9 mouse cellular contexts compared by ENCODE assay signal in genomic region chr17:56613893-56614292, GRCm38 (mm10). TPM values are rescaled to one million over a fixed set of nuclear protein-coding genes. Genes with fewer than 3 reads are reported as not detected.
DNase-seq lines count a peak whose midpoint lies in the region; ATAC-seq and TF ChIP-seq lines count a peak whose summit lies in the region.
"Not testable (repeated sequence)": the region's sequence is repeated elsewhere in the genome, so short reads cannot be mapped to it uniquely, and the experiment has no call there.
"Had no signal": no experiment of that assay in that cellular context is flagged by ENCODE, and none has a peak within 500 bp of the region (broad histone marks: within the 10 kb centered on the region; RNA-seq: fewer than 3 reads in every experiment).

No protein-coding gene starts in this region.

- peaks cover 14% of the 10 kb centered on the region for H3K36me3 ChIP-seq in forebrain, embryonic 16.5 days (ENCODE audit: control insufficient read depth, insufficient read depth)
- H3K36me3 ChIP-seq in hindbrain, embryonic 14.5 days (replicated peaks; ENCODE audit: control insufficient read depth, insufficient read depth) = peaks cover 45% of the 10 kb centered on the region
- peaks cover 22% of the 10 kb centered on the region for H3K36me3 ChIP-seq in lung, embryonic 16.5 days (ENCODE audit: control insufficient read depth, insufficient read depth, low read length)
- peaks cover 46% of the 10 kb centered on the region for H3K36me3 ChIP-seq in neural tube, embryonic 14.5 days (ENCODE audit: control insufficient read depth, insufficient read depth, low read length)

- TF ChIP-seq CTCF in cerebellum, adult 2 months (IDR thresholded peaks at IDR 0.05; ENCODE audit: borderline replicate concordance, insufficient read depth, low read depth, low read length) = not testable (repeated sequence)

- peak; percentile 63 for DNase-seq in ES-CJ7 (ENCODE audit: low read depth, low spot score)
- peak in 1 of 2 experiments; percentile 49 for DNase-seq in cerebellum, adult 2 months
- not testable (repeated sequence) for DNase-seq in hindbrain, embryonic 14.5 days (ENCODE audit: low spot score)
- peak; percentile 51 for DNase-seq in left cerebral cortex, postnatal 4 days
- DNase-seq in thymus, postnatal 25 days = peak; percentile 28

- under 1% methylated on average over 26 of the region's 26 CpGs for WGBS in cerebellum, adult 2 months
- WGBS in forebrain, embryonic 16.5 days = under 1% methylated on average over 26 of the region's 26 CpGs
- WGBS in hindbrain, embryonic 14.5 days = under 1% methylated on average over 26 of the region's 26 CpGs
- WGBS in lung, embryonic 16.5 days = 0% methylated on average over 23 of the region's 26 CpGs
- under 1% methylated on average over 26 of the region's 26 CpGs for WGBS in neural tube, embryonic 14.5 days

- H3K4me2 ChIP-seq in forebrain, embryonic 16.5 days (ENCODE audit: low read length) = peak overlapping the region; percentile 87
- peak overlapping the region; percentile 60 for H3K4me2 ChIP-seq in hindbrain, embryonic 14.5 days (replicated peaks)
- peak overlapping the region; percentile 96 for H3K4me2 ChIP-seq in lung, embryonic 16.5 days (ENCODE audit: low read depth, low read length)
- H3K4me2 ChIP-seq in neural tube, embryonic 14.5 days (ENCODE audit: low read depth, low read length) = peak overlapping the region; percentile 83

- TF ChIP-seq POLR2A in cerebellum, adult 2 months (IDR thresholded peaks at IDR 0.05; ENCODE audit: borderline replicate concordance, insufficient read depth, low read length) = not testable (repeated sequence)

- peaks cover 13% of the 10 kb centered on the region for H3K4me1 ChIP-seq in cerebellum, adult 2 months (ENCODE audit: control insufficient read depth, insufficient read depth, low read length)
- peaks cover 27% of the 10 kb centered on the region for H3K4me1 ChIP-seq in forebrain, embryonic 16.5 days (replicated peaks; ENCODE audit: control insufficient read depth, insufficient read depth, low read length)
- H3K4me1 ChIP-seq in hindbrain, embryonic 14.5 days (replicated peaks; ENCODE audit: control insufficient read depth, insufficient read depth, low read length) = peaks cover 18% of the 10 kb centered on the region
- peaks cover 28% of the 10 kb centered on the region for H3K4me1 ChIP-seq in lung, embryonic 16.5 days (replicated peaks; ENCODE audit: control insufficient read depth, insufficient read depth, low read length)
- H3K4me1 ChIP-seq in neural tube, embryonic 14.5 days (ENCODE audit: control insufficient read depth, insufficient read depth, low read length) = peaks cover 13% of the 10 kb centered on the region

- intact Hi-C loops in left cerebral cortex, postnatal 4 days (cut with DNase I) = not testable (repeated sequence)

- not testable (repeated sequence) for H3K9me3 ChIP-seq in forebrain, embryonic 16.5 days (ENCODE audit: control insufficient read depth, low read length); hindbrain, embryonic 14.5 days (ENCODE audit: control insufficient read depth, low read length); lung, embryonic 16.5 days (ENCODE audit: control insufficient read depth, low read length); neural tube, embryonic 14.5 days (ENCODE audit: control insufficient read depth, low read length)

- H3K4me3 ChIP-seq in cerebellum, adult 2 months (replicated peaks; ENCODE audit: insufficient read depth, low read depth, low read length) = peak overlapping the region; percentile 88
- peak overlapping the region; percentile 71 for H3K4me3 ChIP-seq in forebrain, embryonic 16.5 days (replicated peaks; ENCODE audit: low read length)
- H3K4me3 ChIP-seq in hindbrain, embryonic 14.5 days (replicated peaks; ENCODE audit: low read length) = peak overlapping the region; percentile 74
- H3K4me3 ChIP-seq in lung, embryonic 16.5 days (ENCODE audit: low read length) = peak overlapping the region; percentile 75
- H3K4me3 ChIP-seq in neural tube, embryonic 14.5 days (ENCODE audit: low read depth, low read length) = peak overlapping the region; percentile 65

- peak overlapping the region; percentile 74 for H3K9ac ChIP-seq in forebrain, embryonic 16.5 days (replicated peaks; ENCODE audit: low read depth, low read length)
- H3K9ac ChIP-seq in hindbrain, embryonic 14.5 days = peak overlapping the region; percentile 69
- peak overlapping the region; percentile 74 for H3K9ac ChIP-seq in lung, embryonic 16.5 days (ENCODE audit: low read length)
- H3K9ac ChIP-seq in neural tube, embryonic 14.5 days (replicated peaks; ENCODE audit: low read depth, low read length) = peak overlapping the region; percentile 80

- not testable (repeated sequence) for H3K27ac ChIP-seq in cerebellum, adult 2 months (ENCODE audit: insufficient read depth, low read length)
- peak overlapping the region; percentile 89 for H3K27ac ChIP-seq in forebrain, embryonic 16.5 days (ENCODE audit: low read length)
- H3K27ac ChIP-seq in hindbrain, embryonic 14.5 days = peak overlapping the region; percentile 91
- peak overlapping the region; percentile 76 for H3K27ac ChIP-seq in lung, embryonic 16.5 days (ENCODE audit: low read length)
- peak overlapping the region; percentile 90 for H3K27ac ChIP-seq in neural tube, embryonic 14.5 days (ENCODE audit: low read depth, low read length)

- not testable (repeated sequence) for ATAC-seq in forebrain, embryonic 16.5 days; hindbrain, embryonic 14.5 days (ENCODE audit: low FRiP score); lung, embryonic 16.5 days (ENCODE audit: low read depth); neural tube, embryonic 14.5 days (ENCODE audit: low read depth)

- not testable (repeated sequence) for H3K27me3 ChIP-seq in cerebellum, adult 2 months (ENCODE audit: control insufficient read depth, insufficient read depth, low read length); forebrain, embryonic 16.5 days (replicated peaks; ENCODE audit: control insufficient read depth, insufficient read depth, low read length); hindbrain, embryonic 14.5 days (ENCODE audit: control insufficient read depth, insufficient read depth, low read length); lung, embryonic 16.5 days (ENCODE audit: control insufficient read depth, insufficient read depth, low read depth, low read length); neural tube, embryonic 14.5 days (ENCODE audit: control insufficient read depth, insufficient read depth, low read length)

RNA-seq across cellular contexts. Expression of gene Rpl36, which starts 0.7 kb away (rescaled TPM):
- polyA plus RNA-seq in cerebellum, adult 2 months (2012; rRNA removed) = 1,004 and 1,008 TPM in 2 replicates
- polyA plus RNA-seq in forebrain, embryonic 16.5 days (2015; fragmentation: Nextera tagmentation; extraction: Ambion mirVana) = 921 and 1,031 TPM in 2 replicates
- 1,005 and 1,263 TPM in 2 replicates for polyA plus RNA-seq in hindbrain, embryonic 14.5 days (2014; fragmentation: Nextera tagmentation; extraction: Ambion mirVana)
- total RNA-seq in left cerebral cortex, postnatal 4 days (2021) = 100 to 1,000 TPM; 563 to 595 TPM
- 1,731 and 1,766 TPM in 2 replicates for polyA plus RNA-seq in lung, embryonic 16.5 days (2015; fragmentation: Nextera tagmentation; extraction: Ambion mirVana)
- polyA plus RNA-seq in neural tube, embryonic 14.5 days (2014; fragmentation: Nextera tagmentation; extraction: Ambion mirVana) = 1,033 and 1,098 TPM in 2 replicates

RNA-seq across cellular contexts. Expression of gene 2410015M20Rik, which starts 4.3 kb away (rescaled TPM):
- 154 and 169 TPM in 2 replicates for polyA plus RNA-seq in cerebellum, adult 2 months (2012; rRNA removed)
- 167 and 179 TPM in 2 replicates for polyA plus RNA-seq in forebrain, embryonic 16.5 days (2015; fragmentation: Nextera tagmentation; extraction: Ambion mirVana)
- 179 and 193 TPM in 2 replicates for polyA plus RNA-seq in hindbrain, embryonic 14.5 days (2014; fragmentation: Nextera tagmentation; extraction: Ambion mirVana)
- total RNA-seq in left cerebral cortex, postnatal 4 days (2021) = 100 to 1,000 TPM; 119 to 135 TPM
- polyA plus RNA-seq in lung, embryonic 16.5 days (2015; fragmentation: Nextera tagmentation; extraction: Ambion mirVana) = 227 and 241 TPM in 2 replicates
- polyA plus RNA-seq in neural tube, embryonic 14.5 days (2014; fragmentation: Nextera tagmentation; extraction: Ambion mirVana) = 177 and 190 TPM in 2 replicates

RNA-seq across cellular contexts. Expression of gene Lonp1, which starts 12.8 kb away (rescaled TPM):
- polyA plus RNA-seq in cerebellum, adult 2 months (2012; rRNA removed) = 86.0 and 88.7 TPM in 2 replicates
- polyA plus RNA-seq in forebrain, embryonic 16.5 days (2015; fragmentation: Nextera tagmentation; extraction: Ambion mirVana) = 48.2 and 48.6 TPM in 2 replicates
- 45.0 and 45.4 TPM in 2 replicates for polyA plus RNA-seq in hindbrain, embryonic 14.5 days (2014; fragmentation: Nextera tagmentation; extraction: Ambion mirVana)
- 10 to 100 TPM; 61.5 to 63.4 TPM for total RNA-seq in left cerebral cortex, postnatal 4 days (2021)
- polyA plus RNA-seq in lung, embryonic 16.5 days (2015; fragmentation: Nextera tagmentation; extraction: Ambion mirVana) = 41.1 and 41.7 TPM in 2 replicates
- 40.7 and 45.6 TPM in 2 replicates for polyA plus RNA-seq in neural tube, embryonic 14.5 days (2014; fragmentation: Nextera tagmentation; extraction: Ambion mirVana)

RNA-seq across cellular contexts. Expression of gene Catsperd, which starts 14.1 kb away (rescaled TPM):
- 1.2 and 1.4 TPM in 2 replicates for polyA plus RNA-seq in cerebellum, adult 2 months (2012; rRNA removed)
- polyA plus RNA-seq in forebrain, embryonic 16.5 days (2015; fragmentation: Nextera tagmentation; extraction: Ambion mirVana) = 1.0 and 1.5 TPM in 2 replicates
- 1.2 and 1.5 TPM in 2 replicates for polyA plus RNA-seq in hindbrain, embryonic 14.5 days (2014; fragmentation: Nextera tagmentation; extraction: Ambion mirVana)
- total RNA-seq in left cerebral cortex, postnatal 4 days (2021) = 1 to 10 TPM; 1.3 to 2.2 TPM
- polyA plus RNA-seq in lung, embryonic 16.5 days (2015; fragmentation: Nextera tagmentation; extraction: Ambion mirVana) = 0.43 and 0.91 TPM in 2 replicates
- 2.6 and 3.7 TPM in 2 replicates for polyA plus RNA-seq in neural tube, embryonic 14.5 days (2014; fragmentation: Nextera tagmentation; extraction: Ambion mirVana)
- total RNA-seq: neutrophil, adult 5-6 weeks had no signal

RNA-seq across cellular contexts. Expression of gene Safb, which starts 29.3 kb away (rescaled TPM):
- polyA plus RNA-seq in cerebellum, adult 2 months (2012; rRNA removed) = 139 and 141 TPM in 2 replicates
- polyA plus RNA-seq in forebrain, embryonic 16.5 days (2015; fragmentation: Nextera tagmentation; extraction: Ambion mirVana) = 121 and 133 TPM in 2 replicates
- 75.7 and 75.8 TPM in 2 replicates for polyA plus RNA-seq in hindbrain, embryonic 14.5 days (2014; fragmentation: Nextera tagmentation; extraction: Ambion mirVana)
- 100 to 1,000 TPM; 173 to 188 TPM for total RNA-seq in left cerebral cortex, postnatal 4 days (2021)
- polyA plus RNA-seq in lung, embryonic 16.5 days (2015; fragmentation: Nextera tagmentation; extraction: Ambion mirVana) = 86.9 and 95.7 TPM in 2 replicates
- polyA plus RNA-seq in neural tube, embryonic 14.5 days (2014; fragmentation: Nextera tagmentation; extraction: Ambion mirVana) = 80.9 and 84.8 TPM in 2 replicates
